Mouse (Mus musculus) adrenal gland, adult 18-20 months (tissue): ENCODE measurements around the gene Pex11g. TPM values are rescaled to one million over a fixed set of nuclear protein-coding genes. Genes with fewer than 3 reads are reported as not detected.
A peak's percentile ranks its signal among the peaks of the same experiment; 100 is the strongest.

Experiments
- DNase-seq, 2 experiments: peaks; one replicate each; pipeline ENCODE4 v3.0.0; 2021 to 2022; ENCODE audit warnings: low spot score in 2 of 2
- long read RNA-seq, 2 experiments: library from polyadenylated mRNA; stranded (forward); transcript quantifications; one replicate each; pipeline ENCODE4 v2.0.0; 2021
- total RNA-seq, 2 experiments: library from RNA; stranded (reverse); gene quantifications; 1 replicate in 1 of 2; 2 replicates in 1 of 2; pipeline ENCODE4 v1.2.3; 2021

Gene Pex11g
- 1 to 10 TPM; 5.9 to 9.8 TPM for total RNA-seq
- long read RNA-seq, experiment 1, partial matches to known transcripts: 1 of 6 reads
- long read RNA-seq, experiment 1, other reads (novel, unspliced or antisense): 2 of 6 reads
- long read RNA-seq, experiment 2, transcript Pex11g-201 (5 exons, 2,870 nt): major isoform, 19 of 24 reads
- long read RNA-seq, experiment 2, partial matches to known transcripts: 2 of 24 reads
- long read RNA-seq, experiment 2, other reads (novel, unspliced or antisense): 3 of 24 reads

DNA sequence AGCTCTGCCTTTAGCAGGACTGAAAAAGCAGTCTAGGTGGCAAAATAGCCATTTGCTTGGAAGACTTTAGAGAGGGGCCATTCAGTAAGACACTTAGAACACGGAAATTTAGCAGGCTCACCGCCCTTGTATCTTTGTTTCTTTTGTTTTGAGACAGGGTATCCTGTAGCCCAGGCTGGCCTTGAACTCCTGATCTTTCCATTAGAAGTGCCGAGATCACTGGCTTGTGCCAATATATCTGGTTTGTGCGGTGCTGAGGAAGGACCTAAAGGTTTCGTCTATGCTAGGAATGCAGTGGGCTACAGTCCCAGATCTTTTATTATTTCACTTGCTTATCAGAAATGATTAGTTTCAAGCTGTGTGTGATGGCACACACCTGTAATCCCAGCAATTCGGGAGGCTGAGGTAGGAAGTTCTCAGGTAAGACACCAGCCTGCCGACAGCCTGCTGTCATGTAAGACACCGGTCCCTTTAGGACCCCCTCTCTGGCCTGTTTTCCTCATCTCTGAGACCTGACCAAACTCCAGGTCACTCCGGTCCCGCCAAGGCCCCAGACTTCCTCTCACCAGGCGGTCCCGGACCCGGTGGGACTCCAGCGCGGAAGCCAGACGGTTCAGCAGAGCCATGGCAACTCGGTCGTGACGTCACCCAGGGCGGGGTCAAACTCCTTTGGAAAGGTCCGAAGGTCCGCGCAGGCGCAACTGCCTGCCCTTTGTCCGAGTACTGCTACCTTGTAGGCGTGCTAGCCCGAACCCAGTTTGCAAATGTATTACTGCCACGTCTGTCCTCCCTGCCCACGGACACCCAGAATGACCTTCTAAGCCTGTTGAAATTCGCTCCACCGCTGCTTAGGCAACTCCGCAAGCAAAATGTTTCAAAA, at the start of gene Pex11g:
Pex11g (minus strand) TSS at position 675 of the 880 bp plus-strand sequence.
- DNase-seq: peak; percentile 99

DNA sequence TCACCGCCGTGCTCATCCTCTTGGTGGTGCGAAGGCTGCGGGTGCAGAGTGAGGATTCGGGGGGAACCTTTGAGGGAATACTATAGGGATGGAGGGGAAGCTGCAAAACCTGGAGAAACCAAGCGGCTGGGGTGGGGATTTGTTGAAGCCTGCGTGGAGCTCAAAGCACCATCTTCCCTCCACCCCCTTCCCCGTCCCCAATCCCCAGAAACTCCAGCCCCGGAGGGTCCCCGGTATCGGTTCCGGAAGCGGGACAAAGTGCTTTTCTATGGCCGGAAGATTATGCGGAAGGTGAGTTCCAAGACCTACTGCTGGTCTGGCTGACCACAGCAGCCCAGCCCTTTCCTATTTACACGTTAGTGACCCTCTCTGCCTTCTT, 49.6 kb upstream of the Pex11g start:
- no peak for DNase-seq

DNA sequence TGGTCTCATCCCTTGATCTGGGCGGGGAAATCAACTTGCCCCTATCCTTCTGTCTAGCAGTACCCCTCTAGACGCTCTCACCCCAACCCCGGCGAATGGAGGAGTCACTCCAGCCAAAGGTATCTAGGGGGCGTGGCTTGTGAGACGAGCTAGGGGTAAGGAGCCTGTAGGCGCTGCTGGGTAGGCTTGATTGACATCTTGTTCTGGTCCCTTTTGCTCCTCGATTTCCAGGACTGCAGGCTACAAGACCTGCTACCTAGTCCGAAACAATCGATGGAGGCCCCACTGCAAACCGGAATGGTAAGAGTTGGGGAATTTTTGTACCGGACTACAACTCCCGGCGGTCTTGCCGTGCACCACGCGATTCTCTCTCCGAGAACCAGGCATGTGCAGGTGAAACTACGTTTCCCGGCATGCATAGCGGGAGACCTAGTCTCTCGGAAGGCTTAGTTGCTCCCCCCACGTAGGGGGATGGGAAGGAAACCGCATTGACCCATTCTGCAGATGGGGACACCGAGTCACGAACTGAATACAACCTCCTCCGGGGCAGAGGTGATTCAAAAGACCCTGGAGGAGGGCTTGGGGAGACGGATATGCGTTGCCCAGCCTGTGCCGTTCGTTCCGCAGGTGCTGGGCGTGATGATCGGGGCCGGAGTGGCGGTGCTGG, 49.1 kb upstream of the Pex11g start:
- DNase-seq: peak; percentile 83 to 85

DNA sequence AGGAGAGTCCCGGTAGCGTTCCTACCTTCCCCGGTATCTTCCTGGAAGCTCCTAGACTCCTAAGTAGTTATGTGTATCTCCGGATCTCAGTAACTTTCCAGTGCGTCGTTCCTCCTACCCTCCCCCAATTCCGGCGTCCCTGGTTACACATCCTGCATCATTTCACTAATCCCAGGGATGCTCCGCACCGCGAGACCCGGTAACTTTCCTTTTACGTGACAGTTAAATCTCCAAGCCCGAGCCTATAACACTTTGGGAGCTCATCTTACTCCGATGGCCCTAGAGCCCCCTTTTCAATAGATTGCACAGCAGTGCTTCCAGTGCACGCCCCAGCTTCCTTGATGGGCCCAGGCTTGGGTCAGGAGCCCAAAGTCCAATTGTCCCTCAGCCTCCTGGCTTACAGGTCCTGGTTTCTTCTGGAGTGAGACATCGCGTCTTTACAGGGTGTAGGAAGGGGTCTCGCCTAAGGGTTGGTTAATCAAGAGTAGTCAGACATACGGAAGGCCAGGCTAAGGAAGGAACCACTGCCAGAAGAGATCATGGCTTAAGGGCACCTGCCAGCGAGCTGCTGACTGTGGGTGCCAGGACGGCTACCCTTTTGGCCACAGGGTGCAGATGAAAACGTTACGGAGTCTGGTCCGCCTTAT, 48.4 kb upstream of the Pex11g start:
- peak in 1 of 2 experiments; percentile 44 for DNase-seq

DNA sequence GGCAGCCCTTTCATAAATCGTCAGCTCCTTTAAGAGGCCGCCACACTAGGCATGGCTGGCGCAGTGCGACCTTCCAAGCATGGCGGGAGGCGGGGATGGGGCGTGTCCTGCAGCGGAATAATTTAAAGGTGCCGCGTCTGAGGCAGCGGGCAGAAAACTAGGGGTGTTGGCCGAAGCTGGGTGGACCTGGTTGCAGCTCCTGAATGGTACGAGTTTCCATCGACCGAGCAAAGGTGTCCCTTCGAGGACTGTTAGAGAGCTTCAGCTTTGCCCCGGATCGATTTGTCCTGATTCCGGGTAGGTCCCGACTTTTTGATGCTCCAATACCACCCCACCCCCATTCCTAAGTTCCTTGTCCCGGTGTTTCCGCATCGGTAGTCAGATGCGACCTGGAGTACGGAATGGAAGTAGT, 47.8 kb upstream of the Pex11g start, which contains the start of gene Pnpla6:
Pnpla6 (plus strand) TSS at position 125 of the 412 bp plus-strand sequence.
- DNase-seq: peak; percentile 87 to 88

DNA sequence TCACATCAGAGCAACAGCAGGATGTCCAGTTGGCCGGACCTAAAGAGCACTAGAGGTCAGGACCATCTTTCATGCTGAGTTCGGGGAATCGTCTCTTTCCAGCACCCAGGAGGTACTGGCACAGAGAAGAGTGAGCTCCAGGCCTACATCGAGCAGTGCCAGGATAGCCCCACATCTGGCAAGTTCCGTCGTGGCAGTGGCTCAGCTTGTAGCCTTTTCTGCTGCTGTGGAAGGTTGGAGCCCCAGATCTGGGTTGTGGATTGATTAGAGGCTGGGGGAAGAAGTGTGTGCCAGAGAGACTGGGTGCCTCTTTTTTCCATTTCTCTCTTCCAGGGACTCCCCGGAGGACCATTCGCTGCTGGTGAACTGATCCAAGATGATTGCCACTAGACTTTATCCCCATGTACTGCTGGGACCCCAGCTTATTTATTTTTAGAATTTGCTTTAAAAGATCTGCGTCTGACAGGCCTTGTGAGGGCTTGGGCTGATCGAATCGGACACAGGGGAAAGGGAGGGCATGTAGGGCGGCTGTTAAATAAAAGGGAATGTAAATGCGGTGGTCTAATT, 47.3 kb upstream of the Pex11g start:
- no peak for DNase-seq

DNA sequence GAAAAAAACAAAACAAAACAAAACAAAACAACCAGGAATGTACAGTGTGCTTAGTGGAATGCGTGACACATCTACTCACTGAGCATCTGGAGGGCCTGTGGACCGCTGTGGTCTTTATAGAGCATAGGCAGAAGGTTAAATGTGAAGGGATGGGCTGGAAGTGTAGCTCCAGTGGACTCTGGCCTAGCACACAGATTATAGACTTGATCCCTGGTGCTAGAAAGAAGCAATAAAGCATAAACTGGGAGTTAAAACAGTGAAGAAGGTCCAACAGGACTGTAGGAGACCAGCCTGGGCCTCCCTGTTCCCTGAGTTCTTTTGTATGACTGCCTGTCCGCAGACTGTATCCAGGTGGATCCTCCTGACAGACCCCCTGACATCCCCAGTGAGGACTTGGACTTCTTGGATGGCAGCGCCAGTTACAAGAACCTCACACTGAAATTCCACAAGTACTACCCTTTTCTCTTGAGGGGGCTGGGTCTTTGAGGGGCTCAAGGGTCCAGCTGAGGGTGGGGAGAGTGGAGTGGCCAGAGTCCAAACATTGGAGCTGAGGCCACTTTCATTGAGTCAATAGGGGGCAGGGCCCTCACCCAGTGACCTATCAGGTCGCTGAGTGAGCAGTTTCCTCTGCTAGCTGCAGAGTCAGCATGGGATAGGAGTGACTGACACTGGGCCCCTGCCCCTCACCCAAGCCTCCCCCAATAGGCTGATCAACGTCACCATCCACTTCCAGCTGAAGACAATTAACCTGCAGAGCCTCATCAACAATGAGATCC, 40.7 kb upstream of the Pex11g start:
- DNase-seq: no peak

DNA sequence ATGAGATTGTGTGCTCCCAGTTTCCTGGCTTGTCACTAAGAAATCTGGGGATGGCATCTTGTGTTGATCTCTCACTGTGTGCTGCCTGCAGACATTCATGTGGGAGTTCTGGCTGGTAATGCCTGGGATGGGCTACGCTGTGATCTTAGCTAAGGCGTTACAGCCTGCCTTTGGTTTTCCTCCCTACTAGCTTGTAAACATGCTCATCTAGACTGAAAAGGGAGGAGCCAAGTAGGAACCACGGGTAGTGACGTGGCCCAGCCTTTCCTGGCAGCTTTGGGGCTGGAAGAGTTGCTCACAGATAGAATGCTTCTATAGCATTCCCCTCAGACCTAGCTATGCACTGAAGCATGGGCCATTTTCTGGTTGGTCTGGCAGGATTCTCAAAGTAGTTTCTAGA, 34.7 kb upstream of the Pex11g start:
- no peak for DNase-seq

DNA sequence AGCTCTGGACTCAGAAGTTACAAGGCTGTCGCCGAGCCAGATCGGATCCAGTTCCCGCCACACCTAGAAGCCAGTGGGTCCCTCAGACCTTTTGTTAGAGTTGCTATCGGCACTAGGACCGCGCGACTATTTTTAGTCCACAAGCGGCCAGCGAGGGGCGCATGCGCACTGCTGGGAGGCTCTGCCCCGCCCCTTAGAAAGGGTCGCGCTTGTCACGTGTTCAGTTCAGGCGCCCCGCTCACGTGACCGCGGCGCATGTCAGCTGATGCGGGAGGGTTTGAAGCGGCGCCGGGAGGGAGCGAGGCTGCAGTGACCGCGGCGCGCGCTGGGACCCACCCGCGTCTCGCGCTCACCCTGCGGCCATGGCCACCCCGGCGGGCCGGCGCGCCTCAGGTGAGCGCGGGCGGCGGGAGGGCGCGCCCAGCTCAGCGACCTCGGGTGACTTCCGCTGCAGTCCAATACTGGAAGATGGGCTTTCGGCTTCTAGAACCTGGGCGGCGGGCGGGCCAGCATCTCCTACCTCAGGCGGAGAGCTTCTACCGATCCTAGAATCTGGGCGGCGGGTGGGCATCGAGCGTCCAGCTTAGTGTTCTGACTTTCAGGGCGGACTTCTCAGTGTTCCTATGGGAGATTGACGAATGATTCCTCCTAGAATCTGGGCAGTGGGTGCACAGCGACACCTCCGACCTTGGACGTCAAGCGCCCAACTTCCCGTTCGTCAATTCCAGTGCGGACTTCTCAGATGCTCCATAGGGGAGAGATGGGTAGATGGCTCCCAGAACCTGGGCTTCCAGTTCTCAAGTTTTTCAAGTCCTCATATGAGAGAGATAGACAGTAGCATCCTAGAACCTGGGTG, 33.0 kb upstream of the Pex11g start, which contains the start of gene Mcoln1:
Mcoln1 (plus strand) TSS at position 223 of the 856 bp plus-strand sequence.
- peak; percentile 97 to 98 for DNase-seq

DNA sequence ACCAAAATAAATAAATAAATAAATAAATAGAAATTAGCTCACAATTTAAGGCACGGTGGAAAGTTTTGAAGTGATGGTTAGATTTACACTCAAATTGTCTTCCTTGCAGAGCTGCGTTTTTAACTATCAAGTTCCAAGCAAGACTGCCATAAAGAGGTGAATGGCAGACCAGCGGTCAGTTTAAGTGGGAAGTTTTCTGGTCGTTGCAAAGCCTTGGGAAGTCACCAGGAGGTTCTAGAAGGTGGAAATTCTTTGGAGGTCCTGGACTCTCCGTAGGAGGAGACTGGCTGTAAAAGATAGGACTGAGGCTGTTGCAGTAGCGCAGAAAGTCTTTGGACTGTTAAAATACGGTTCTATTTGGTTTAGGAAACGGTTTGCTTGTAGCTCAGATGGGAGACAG, 32.3 kb upstream of the Pex11g start:
- no peak for DNase-seq

DNA sequence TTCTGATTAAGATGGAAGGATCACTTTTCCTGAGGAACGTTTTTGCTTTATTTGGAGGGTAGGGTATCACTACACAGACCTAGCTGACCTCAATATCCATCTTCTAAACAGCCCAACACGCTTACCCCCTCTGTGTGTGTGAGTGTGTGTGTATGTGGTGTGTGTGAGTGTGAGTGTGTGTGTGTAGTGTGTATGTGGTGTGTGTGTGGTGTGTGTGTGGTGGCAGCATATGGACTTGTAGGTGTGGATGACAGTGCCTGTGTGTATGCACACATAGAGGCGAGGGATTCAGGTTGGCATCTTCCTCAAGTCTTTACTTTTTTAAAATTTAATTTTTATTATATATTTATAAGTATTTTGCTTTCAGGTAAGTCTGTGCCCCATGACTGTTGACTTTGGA, 31.1 kb upstream of the Pex11g start:
- DNase-seq: no peak

DNA sequence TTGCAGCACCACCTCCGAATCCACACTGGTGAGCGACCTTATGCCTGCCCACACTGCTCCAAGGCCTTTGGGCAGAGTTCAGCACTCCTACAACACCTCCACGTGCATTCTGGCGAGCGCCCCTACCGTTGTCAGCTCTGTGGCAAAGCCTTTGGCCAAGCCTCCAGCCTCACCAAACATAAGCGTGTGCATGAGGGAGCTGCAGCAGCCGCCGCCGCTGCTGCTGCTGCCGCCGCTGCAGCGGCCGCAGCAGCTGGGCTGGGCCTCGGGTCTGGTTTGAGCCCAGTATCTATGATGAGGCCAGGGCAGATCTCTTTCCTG, 28.9 kb upstream of the Pex11g start:
- DNase-seq: no peak

DNA sequence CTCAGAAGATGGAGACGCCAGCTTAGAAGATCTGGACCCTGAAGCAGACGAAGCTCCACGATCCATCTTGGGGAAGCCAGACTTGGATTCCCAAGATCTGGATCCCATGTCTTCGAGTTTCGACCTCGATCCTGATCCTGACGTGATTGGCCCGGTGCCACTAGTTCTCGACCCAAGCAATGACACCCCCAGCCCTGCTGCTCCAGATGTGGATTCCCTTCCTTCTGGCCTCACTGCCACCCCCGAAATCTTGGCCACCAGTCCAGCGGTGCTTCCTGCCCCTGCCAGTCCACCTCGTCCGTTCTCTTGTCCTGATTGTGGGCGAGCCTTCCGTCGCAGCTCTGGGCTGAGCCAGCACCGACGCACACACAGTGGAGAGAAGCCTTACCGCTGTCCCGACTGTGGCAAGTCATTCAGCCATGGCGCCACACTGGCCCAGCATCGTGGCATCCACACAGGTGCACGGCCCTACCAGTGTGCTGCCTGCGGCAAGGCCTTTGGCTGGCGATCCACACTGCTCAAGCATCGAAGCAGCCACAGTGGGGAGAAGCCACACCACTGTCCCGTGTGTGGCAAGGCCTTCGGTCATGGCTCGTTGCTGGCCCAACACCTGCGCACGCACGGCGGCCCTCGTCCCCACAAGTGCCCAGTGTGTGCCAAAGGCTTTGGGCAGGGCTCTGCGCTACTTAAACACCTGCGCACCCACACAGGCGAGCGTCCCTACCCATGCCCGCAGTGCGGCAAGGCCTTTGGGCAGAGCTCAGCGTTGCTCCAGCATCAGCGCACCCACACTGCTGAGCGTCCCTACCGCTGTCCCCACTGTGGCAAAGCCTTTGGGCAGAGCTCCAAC, 28.3 kb upstream of the Pex11g start:
- no peak for DNase-seq

DNA sequence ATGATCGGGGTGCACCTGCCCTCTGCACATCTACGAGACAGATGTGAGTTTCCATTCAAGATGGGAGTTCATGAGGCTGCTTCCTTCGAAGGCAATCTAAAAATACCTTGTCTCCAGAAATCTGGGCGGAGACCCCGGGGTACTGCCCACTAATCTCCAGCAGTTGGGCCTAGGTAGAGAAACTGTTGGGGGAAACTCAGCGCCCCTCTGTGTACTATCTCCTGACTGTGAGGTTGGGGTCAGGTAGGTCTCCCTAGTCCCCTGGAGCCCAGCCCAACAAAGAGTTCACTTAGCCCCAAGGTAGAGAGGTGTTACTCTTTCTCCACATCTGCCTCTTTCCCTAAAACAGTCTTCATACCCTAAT, 26.3 kb upstream of the Pex11g start:
- no peak for DNase-seq

DNA sequence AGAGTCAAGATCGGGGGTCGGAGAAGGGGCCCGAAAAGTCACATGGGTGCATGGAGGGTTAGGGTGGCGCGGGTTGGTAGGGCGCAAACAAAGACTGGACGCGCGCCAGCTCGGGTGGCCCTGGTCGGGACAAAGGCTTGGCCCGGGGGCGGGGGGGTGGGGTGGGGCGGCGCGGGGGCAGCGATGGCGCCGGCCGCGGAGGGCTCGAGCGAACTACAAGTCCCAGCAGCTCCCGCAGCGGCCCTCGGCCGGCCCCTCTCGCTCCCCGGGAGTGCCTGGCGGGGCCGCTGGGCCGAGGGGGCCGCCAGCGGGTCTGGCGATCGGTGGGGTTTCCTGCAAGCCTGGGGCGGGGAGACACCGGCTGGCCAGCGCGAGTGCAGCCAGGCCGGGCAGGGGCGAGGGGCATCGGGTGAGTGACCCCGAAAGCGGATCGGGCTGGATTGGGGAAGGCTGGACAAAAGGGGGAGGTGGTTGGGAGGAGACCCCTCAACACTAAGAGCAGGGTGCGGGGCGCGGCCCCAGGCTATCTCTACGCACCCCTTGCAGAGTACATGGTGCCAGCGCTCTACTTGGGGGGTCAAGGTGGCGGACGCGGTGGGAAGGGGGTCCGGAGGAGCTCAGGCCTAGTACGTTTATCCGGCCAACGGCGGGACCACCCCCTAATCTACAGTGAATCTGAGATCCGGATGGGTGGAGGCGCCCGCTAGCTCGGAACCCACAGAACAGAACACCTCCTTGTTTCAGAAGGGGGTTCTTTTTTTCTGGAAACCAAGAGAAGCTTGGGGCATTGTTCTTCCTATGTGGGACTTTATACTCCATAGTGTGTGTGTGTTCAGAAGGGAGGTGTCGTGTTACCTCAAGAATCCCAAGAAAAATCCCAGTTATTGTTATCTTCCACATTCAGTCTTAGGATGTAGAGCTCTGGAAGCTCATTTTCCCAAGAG, 25.7 kb upstream of the Pex11g start, which contains the start of gene Zfp358:
Zfp358 (plus strand) TSS at position 238 of the 944 bp plus-strand sequence.
- peak; percentile 67 to 72 for DNase-seq

DNA sequence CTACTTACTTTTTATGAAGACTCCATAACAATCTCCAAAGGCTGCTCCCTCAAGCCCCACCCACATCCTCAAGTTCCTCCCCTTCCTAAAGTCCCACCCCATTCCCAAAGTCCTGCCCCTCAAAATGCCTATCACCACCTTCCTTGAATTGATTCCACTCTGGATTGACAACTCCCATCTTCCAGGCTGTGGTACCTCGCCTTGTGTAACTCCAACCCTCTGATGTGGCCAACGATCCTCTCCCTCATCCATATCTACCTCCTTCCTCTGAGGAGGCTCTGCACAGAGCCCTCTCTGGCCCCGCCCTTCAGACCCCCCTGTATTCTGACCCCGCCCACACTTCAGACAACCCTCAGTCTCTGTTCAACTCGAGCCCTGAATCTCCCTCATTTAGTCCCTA, 17.7 kb upstream of the Pex11g start:
- no peak for DNase-seq

DNA sequence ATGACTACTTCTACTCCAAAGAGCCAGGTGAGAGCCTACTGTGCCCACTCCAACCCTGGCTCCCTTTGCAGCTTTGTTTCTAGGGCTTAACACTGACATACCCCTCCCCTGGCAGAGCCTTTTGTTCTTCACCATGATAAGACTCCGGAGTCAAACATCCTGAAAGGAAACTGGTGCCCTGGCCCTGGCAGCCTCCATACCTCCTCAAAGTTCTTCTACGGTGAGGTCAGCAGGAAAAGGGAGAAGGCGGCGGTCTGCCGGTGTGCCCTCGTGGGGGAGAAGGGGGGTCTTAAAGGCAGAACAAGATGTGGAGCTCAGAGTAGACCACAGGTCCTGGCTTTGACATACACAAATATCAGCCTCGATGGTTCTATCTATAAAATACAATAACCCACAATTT, 16.1 kb upstream of the Pex11g start:
- DNase-seq: no peak
